Mouse (Mus musculus) testis, adult 2 months (tissue): ENCODE results near the gene Arhgap18. TPM values are rescaled to one million over a fixed set of nuclear protein-coding genes. Genes with fewer than 3 reads are reported as not detected.

Experiments used
- H3K27ac ChIP-seq: fragments of 200-500 bp; 2 replicates; pipeline ENCODE4 v1.5.1; 2012; ENCODE audit warnings: low read depth, low read length; ENCODE audit not compliant: control insufficient read depth, insufficient read depth
- H3K27me3 ChIP-seq: fragments of 200-500 bp; 2 replicates; pipeline ENCODE4 v1.6.1; 2012; ENCODE audit warnings: mild to moderate bottlenecking, low read length, moderate library complexity; ENCODE audit not compliant: control insufficient read depth, insufficient read depth
- H3K36me3 ChIP-seq: fragments of 200-500 bp; 2 replicates; pipeline ENCODE4 v1.6.1; 2012; ENCODE audit warnings: mild to moderate bottlenecking, low read length; ENCODE audit not compliant: control insufficient read depth, insufficient read depth
- H3K4me1 ChIP-seq: fragments of 200-500 bp; 2 replicates; pipeline ENCODE4 v1.6.1; 2012; ENCODE audit warnings: low read length; ENCODE audit not compliant: control insufficient read depth, insufficient read depth
- H3K4me3 ChIP-seq: fragments of 200-500 bp; 2 replicates; pipeline ENCODE4 v1.5.1; 2012; ENCODE audit warnings: low read depth, mild to moderate bottlenecking, low read length, moderate library complexity, mixed read lengths; ENCODE audit not compliant: control insufficient read depth
- CTCF ChIP-seq: fragments of 200-500 bp; IDR thresholded peaks from 2 replicates; pipeline ENCODE4 v1.5.1; 2012; ENCODE audit warnings: low read depth, mild to moderate bottlenecking, inconsistent platforms, low read length, moderate library complexity; ENCODE audit not compliant: control insufficient read depth, insufficient read depth, insufficient replicate concordance
- POLR2A ChIP-seq: fragments of 200-500 bp; IDR thresholded peaks from 2 replicates; pipeline ENCODE4 v1.6.1; 2012; ENCODE audit warnings: low read depth, mild to moderate bottlenecking, inconsistent platforms, low read length, moderate library complexity; ENCODE audit not compliant: control insufficient read depth
- polyA plus RNA-seq: library from polyadenylated mRNA; depleted of rRNA; stranded (reverse); fragments of >200 nt; gene quantifications from 2 replicates; pipeline ENCODE4 v1.2.3, GENCODE M21; 2012

Arhgap18 gene
- polyA plus RNA-seq, 1 experiment: 1.7 TPM

- TF ChIP-seq CTCF (no peak), POLR2A (no peak)
- Histone ChIP-seq H3K27me3 (no peaks in the 10 kb centered on the region), H3K4me3 (peak overlapping the region; percentile 51; the same call in 1 of the 2 replicates), H3K36me3 (no peaks in the 10 kb centered on the region), H3K27ac (no peak overlapping the region), H3K4me1 (peaks cover 4% of the 10 kb centered on the region)
These were observed 46.4 kb downstream of the Arhgap18 start for GRCm38 (mm10) chr10:26799562-26800051.

- H3K4me1 ChIP-seq: peaks cover 4% of the 10 kb centered on the region
- H3K27ac ChIP-seq: no peak overlapping the region
- no peak for TF ChIP-seq CTCF
- no peak for TF ChIP-seq POLR2A
- no peak overlapping the region for H3K4me3 ChIP-seq
- H3K27me3 ChIP-seq: no peaks in the 10 kb centered on the region
- H3K36me3 ChIP-seq: no peaks in the 10 kb centered on the region
These were observed 51.2 kb downstream of the Arhgap18 start for GRCm38 (mm10) chr10:26804351-26804983.

DNA sequence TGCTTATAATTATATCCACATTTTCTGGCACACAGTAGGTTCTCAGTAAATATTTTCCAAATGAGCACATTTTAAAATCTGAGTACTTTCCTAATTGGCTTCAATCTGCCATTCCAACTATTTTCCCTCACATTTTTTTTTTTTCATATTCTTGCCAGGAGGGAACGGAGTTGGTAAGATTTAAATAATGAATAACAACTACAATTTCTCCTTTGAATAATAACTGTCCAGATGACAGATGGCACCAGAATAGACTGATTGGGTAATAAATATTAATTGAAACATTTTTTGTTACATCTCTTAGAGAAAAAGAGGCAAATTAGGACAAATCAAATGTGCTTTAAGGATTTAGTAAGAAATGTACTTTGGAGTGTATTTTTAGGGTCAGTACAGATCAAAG lies 51.8 kb downstream of the Arhgap18 start:
- Histone ChIP-seq H3K27me3 (no peaks in the 10 kb centered on the region), H3K27ac (no peak overlapping the region), H3K4me3 (no peak overlapping the region), H3K4me1 (no peaks in the 10 kb centered on the region), H3K36me3 (no peaks in the 10 kb centered on the region)
- no peak for TF ChIP-seq POLR2A
- no peak for TF ChIP-seq CTCF

- Histone ChIP-seq H3K4me1 (no peaks in the 10 kb centered on the region), H3K4me3 (no peak overlapping the region), H3K36me3 (no peaks in the 10 kb centered on the region), H3K27me3 (no peaks in the 10 kb centered on the region), H3K27ac (no peak overlapping the region)
- no peak for TF ChIP-seq CTCF
These were observed 52.9 kb downstream of the Arhgap18 start for GRCm38 (mm10) chr10:26806092-26806491.

- no peak overlapping the region for H3K27ac ChIP-seq
- H3K4me3 ChIP-seq: no peak overlapping the region
- H3K27me3 ChIP-seq: no peaks in the 10 kb centered on the region
- no peaks in the 10 kb centered on the region for H3K36me3 ChIP-seq
- no peaks in the 10 kb centered on the region for H3K4me1 ChIP-seq
- TF ChIP-seq CTCF (no peak), POLR2A (no peak)
These were observed 56.8 kb downstream of the Arhgap18 start for GRCm38 (mm10) chr10:26810059-26810458.

GRCm38 (mm10) chr10:26810810-26811209 lies 57.6 kb downstream of the Arhgap18 start:
- Histone ChIP-seq H3K36me3 (no peaks in the 10 kb centered on the region), H3K27ac (no peak overlapping the region), H3K27me3 (no peaks in the 10 kb centered on the region), H3K4me1 (no peaks in the 10 kb centered on the region), H3K4me3 (no peak overlapping the region)
- no peak for TF ChIP-seq POLR2A
- TF ChIP-seq CTCF: no peak

DNA sequence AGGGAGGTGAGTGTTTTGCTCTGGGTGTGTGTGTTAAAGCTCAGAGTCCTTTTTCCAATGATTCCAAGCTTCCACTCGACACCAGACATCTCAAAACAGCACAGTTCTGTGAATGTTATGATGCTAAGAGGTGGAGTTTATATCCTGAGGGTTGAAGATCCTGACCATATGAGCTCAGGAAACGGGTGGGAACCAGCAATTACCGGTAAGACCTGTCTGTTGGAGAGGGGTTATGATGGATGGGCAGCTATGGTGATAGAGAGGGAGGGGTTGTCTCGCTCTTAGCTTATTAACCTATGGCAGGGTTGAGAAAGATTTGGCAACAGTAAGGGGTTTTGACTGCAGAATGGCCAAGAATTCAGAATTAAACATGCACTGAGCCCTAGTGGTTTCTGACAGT lies 58.1 kb downstream of the Arhgap18 start:
- Histone ChIP-seq H3K4me1 (no peaks in the 10 kb centered on the region), H3K27ac (no peak overlapping the region), H3K36me3 (no peaks in the 10 kb centered on the region), H3K27me3 (no peaks in the 10 kb centered on the region), H3K4me3 (no peak overlapping the region)
- TF ChIP-seq CTCF: no peak
- TF ChIP-seq POLR2A: no peak

DNA sequence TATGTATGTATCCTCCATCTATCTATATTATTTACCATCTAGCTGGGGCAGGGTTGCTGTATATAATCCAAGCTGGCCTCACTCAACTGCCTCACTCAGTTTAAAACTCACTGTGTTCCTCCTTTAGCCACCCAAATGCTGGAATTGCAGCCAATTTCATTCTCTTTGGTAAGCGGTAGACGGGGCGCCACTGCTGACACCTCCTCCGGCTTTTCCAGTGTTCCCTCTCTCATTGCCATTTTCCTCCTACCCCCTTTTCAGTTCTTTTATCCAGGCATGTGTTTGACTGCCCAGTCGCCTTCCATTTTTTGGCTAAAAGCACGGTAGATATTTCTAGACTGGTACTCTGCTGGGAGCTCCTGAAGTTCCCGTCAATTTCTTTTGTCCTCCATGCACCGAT lies 62.4 kb downstream of the Arhgap18 start:
- H3K27me3 ChIP-seq: no peaks in the 10 kb centered on the region
- H3K4me3 ChIP-seq: no peak overlapping the region
- TF ChIP-seq POLR2A: no peak
- TF ChIP-seq CTCF: no peak
- no peaks in the 10 kb centered on the region for H3K36me3 ChIP-seq
- no peaks in the 10 kb centered on the region for H3K4me1 ChIP-seq
- H3K27ac ChIP-seq: no peak overlapping the region
